Mouse (Mus musculus) lung, adult 18-20 months (tissue): ENCODE results near the gene Trpm3.

Experiments
- DNase-seq, 2 experiments: peaks; one replicate each; pipeline ENCODE4 v3.0.0; 2022; ENCODE audit warnings: mixed read lengths in 2 of 2

The Trpm3 gene

GRCm38 (mm10) chr19:22931006-22931405, 792.2 kb downstream of the Trpm3 start:
- DNase-seq = no peak

GRCm38 (mm10) chr19:22935067-22935466, 796.2 kb downstream of the Trpm3 start:
- no peak for DNase-seq

- no peak for DNase-seq
Measured at GRCm38 (mm10) chr19:22938848-22939724, 800.2 kb downstream of the Trpm3 start.

GRCm38 (mm10) chr19:22939836-22940235, 801.0 kb downstream of the Trpm3 start:
- no peak for DNase-seq

- peak; percentile 75 to 79 for DNase-seq
Measured at GRCm38 (mm10) chr19:22940487-22940886, 801.6 kb downstream of the Trpm3 start.

- DNase-seq = no peak
Measured at GRCm38 (mm10) chr19:22940956-22941355, 802.1 kb downstream of the Trpm3 start.

- DNase-seq = no peak
Measured at GRCm38 (mm10) chr19:22952480-22952879, 813.6 kb downstream of the Trpm3 start.

GRCm38 (mm10) chr19:22953191-22953590, 814.3 kb downstream of the Trpm3 start:
- DNase-seq = no peak

- DNase-seq = no peak
Measured at GRCm38 (mm10) chr19:22958414-22958813, 819.6 kb downstream of the Trpm3 start.

- DNase-seq = no peak
Measured at GRCm38 (mm10) chr19:22960450-22961265, 821.8 kb downstream of the Trpm3 start.

GRCm38 (mm10) chr19:22962001-22962708, 823.3 kb downstream of the Trpm3 start:
- DNase-seq = no peak

- no peak for DNase-seq
Measured at GRCm38 (mm10) chr19:22962731-22963130, 823.9 kb downstream of the Trpm3 start.

- DNase-seq = no peak
Measured at GRCm38 (mm10) chr19:22963726-22964398, 825.0 kb downstream of the Trpm3 start.

GRCm38 (mm10) chr19:22965470-22965869, 826.6 kb downstream of the Trpm3 start:
- no peak for DNase-seq

GRCm38 (mm10) chr19:22973294-22973693, 834.4 kb downstream of the Trpm3 start:
- no peak for DNase-seq

GRCm38 (mm10) chr19:22973727-22974126, 834.9 kb downstream of the Trpm3 start:
- no peak for DNase-seq

- DNase-seq = no peak
Measured at GRCm38 (mm10) chr19:22975801-22976200, 837.0 kb downstream of the Trpm3 start.

- DNase-seq = no peak
Measured at GRCm38 (mm10) chr19:22977508-22977907, 838.7 kb downstream of the Trpm3 start.

GRCm38 (mm10) chr19:22978763-22979162, 839.9 kb downstream of the Trpm3 start:
- no peak for DNase-seq

- DNase-seq = no peak
Measured at GRCm38 (mm10) chr19:22979191-22979590, 840.3 kb downstream of the Trpm3 start.

- DNase-seq = no peak
Measured at GRCm38 (mm10) chr19:22987914-22988313, 849.1 kb downstream of the Trpm3 start.

- no peak for DNase-seq
Measured at GRCm38 (mm10) chr19:22993946-22994345, 855.1 kb downstream of the Trpm3 start.

- DNase-seq = no peak
Measured at GRCm38 (mm10) chr19:22994531-22994930, 855.7 kb downstream of the Trpm3 start.
